Mouse (Mus musculus) testis, adult 2 months (tissue): ENCODE measurements around the gene Cabp1. TPM values are rescaled to one million over a fixed set of nuclear protein-coding genes. Genes with fewer than 3 reads are reported as not detected.

Experiments
- H3K27ac ChIP-seq: fragments of 200-500 bp; 2 replicates; pipeline ENCODE4 v1.5.1; 2012; ENCODE audit warnings: low read depth, low read length; ENCODE audit not compliant: control insufficient read depth, insufficient read depth
- H3K27me3 ChIP-seq: fragments of 200-500 bp; 2 replicates; pipeline ENCODE4 v1.6.1; 2012; ENCODE audit warnings: mild to moderate bottlenecking, low read length, moderate library complexity; ENCODE audit not compliant: control insufficient read depth, insufficient read depth
- H3K36me3 ChIP-seq: fragments of 200-500 bp; 2 replicates; pipeline ENCODE4 v1.6.1; 2012; ENCODE audit warnings: mild to moderate bottlenecking, low read length; ENCODE audit not compliant: control insufficient read depth, insufficient read depth
- H3K4me1 ChIP-seq: fragments of 200-500 bp; 2 replicates; pipeline ENCODE4 v1.6.1; 2012; ENCODE audit warnings: low read length; ENCODE audit not compliant: control insufficient read depth, insufficient read depth
- H3K4me3 ChIP-seq: fragments of 200-500 bp; 2 replicates; pipeline ENCODE4 v1.5.1; 2012; ENCODE audit warnings: low read depth, mild to moderate bottlenecking, low read length, moderate library complexity, mixed read lengths; ENCODE audit not compliant: control insufficient read depth
- CTCF ChIP-seq: fragments of 200-500 bp; IDR thresholded peaks from 2 replicates; pipeline ENCODE4 v1.5.1; 2012; ENCODE audit warnings: low read depth, mild to moderate bottlenecking, inconsistent platforms, low read length, moderate library complexity; ENCODE audit not compliant: control insufficient read depth, insufficient read depth, insufficient replicate concordance
- POLR2A ChIP-seq: fragments of 200-500 bp; IDR thresholded peaks from 2 replicates; pipeline ENCODE4 v1.6.1; 2012; ENCODE audit warnings: low read depth, mild to moderate bottlenecking, inconsistent platforms, low read length, moderate library complexity; ENCODE audit not compliant: control insufficient read depth
- polyA plus RNA-seq: library from polyadenylated mRNA; depleted of rRNA; stranded (reverse); fragments of >200 nt; gene quantifications from 2 replicates; pipeline ENCODE4 v1.2.3, GENCODE M21; 2012; rRNA removed

The Cabp1 gene
- polyA plus RNA-seq = 7.2 and 9.1 TPM in 2 replicates

DNA sequence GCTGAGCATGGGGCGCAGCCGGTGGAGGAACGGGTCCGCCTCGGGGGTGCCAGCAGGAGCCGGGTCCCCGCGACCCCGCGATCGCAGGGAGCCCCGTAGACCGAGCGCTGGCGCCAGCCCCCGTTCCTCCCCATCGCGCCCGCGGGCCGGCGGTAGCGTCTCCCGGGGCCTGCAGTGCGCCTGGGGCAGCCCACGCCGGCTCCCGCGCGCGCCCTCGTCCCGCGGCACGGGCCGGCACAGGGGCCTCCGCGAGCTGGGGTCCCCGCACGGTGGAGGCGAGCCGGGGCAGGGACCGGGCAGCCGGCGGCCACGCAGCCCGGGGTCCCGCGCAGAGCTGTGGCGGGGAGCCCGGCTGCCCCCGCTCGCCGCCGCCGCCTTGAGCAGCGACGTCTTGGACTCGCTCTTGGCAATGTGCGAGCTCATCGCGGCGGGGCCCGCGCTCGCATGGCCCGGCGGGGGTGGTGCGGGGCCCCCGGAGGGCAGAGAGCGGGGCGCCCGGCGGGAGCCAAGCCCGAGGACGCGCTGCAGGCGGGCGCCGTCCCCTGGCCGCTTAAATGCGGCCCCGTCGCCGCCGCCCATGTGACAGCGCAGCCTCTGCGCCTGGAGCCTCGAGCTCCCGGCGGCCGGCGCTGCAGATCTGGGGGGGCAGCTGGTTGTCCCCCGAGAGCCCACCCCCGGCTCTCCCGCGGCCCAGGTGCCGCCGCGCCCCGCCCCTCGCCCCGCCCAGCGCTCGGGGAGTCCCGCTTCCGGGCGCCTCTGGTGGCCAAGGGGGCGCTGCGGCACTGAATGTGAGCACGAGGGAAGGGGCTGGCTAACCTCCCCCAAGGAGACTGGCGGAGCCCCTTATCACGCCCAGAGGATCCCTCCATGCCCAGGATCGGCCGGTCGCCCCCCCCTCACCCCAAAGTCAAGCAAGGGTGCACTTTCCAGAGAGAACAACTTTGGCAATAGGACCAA, at the start of gene Cabp1:
Gene Cabp1 (minus strand): TSS at position 713 of the 957 bp plus-strand sequence.
- TF ChIP-seq POLR2A = no peak
- no peak for TF ChIP-seq CTCF
- H3K27ac ChIP-seq = peak within 1 kb of the TSS; percentile 26; the same call in 1 of the 2 replicates
- H3K4me1 ChIP-seq = peaks cover 10% of the 10 kb centered on the region
- H3K27me3 ChIP-seq = no peaks in the 10 kb centered on the region; the same call in 1 of the 2 replicates
- no peaks in the 10 kb centered on the region for H3K36me3 ChIP-seq
- peak within 1 kb of the TSS; percentile 49 for H3K4me3 ChIP-seq

DNA sequence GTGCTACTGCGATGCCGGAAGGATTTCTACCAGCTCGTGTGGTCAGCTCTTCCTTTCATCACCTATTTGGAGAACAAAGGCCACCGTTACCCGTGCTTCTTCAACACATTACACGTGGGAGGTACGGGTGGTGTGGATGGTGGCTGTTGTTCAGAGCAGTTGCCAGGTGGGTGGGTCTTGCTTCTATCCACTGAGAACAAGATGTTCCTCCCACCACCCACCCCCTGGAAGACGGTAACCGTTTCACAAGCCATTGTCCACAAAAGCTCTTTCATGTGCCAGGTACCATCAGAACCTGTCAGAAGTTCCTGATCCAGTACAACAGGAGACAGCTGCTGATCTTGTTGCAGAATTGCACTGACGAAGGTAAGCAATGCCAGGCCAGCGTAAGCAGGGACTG, 46.0 kb upstream of the Cabp1 start:
- TF ChIP-seq POLR2A (no peak), CTCF (no peak)
- Histone ChIP-seq H3K27ac (no peak overlapping the region), H3K4me1 (peaks cover 8% of the 10 kb centered on the region), H3K27me3 (no peaks in the 10 kb centered on the region), H3K36me3 (peaks cover 2% of the 10 kb centered on the region), H3K4me3 (no peak overlapping the region)

DNA sequence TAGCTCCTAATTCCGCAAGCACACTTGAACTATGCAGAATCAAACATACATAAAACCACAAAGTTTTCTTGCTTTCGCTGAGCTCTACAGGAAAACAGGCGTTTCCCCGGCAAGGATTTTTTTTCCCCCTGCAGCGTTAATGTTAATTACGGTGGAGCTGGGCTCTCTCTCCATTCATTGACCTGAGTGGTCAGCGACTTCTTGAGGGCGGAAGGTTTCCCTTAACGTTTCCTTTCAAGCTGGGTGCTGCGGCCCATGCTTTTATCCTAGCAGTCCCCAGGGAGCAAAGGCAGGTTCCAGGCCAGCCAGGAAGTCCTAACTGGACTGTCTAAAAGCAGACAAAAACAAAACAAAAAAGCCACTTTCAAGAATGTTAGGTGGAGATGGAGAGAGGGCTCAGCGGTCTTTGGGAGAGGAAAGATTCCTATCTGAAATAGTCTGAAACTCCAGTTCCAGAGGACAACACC, 44.6 kb upstream of the Cabp1 start:
- Histone ChIP-seq H3K36me3 (peaks cover under 1% of the 10 kb centered on the region), H3K27ac (no peak overlapping the region), H3K4me3 (no peak overlapping the region; the same call in 1 of the 2 replicates), H3K27me3 (no peaks in the 10 kb centered on the region), H3K4me1 (peaks cover 10% of the 10 kb centered on the region)
- TF ChIP-seq CTCF (no peak), POLR2A (no peak)

DNA sequence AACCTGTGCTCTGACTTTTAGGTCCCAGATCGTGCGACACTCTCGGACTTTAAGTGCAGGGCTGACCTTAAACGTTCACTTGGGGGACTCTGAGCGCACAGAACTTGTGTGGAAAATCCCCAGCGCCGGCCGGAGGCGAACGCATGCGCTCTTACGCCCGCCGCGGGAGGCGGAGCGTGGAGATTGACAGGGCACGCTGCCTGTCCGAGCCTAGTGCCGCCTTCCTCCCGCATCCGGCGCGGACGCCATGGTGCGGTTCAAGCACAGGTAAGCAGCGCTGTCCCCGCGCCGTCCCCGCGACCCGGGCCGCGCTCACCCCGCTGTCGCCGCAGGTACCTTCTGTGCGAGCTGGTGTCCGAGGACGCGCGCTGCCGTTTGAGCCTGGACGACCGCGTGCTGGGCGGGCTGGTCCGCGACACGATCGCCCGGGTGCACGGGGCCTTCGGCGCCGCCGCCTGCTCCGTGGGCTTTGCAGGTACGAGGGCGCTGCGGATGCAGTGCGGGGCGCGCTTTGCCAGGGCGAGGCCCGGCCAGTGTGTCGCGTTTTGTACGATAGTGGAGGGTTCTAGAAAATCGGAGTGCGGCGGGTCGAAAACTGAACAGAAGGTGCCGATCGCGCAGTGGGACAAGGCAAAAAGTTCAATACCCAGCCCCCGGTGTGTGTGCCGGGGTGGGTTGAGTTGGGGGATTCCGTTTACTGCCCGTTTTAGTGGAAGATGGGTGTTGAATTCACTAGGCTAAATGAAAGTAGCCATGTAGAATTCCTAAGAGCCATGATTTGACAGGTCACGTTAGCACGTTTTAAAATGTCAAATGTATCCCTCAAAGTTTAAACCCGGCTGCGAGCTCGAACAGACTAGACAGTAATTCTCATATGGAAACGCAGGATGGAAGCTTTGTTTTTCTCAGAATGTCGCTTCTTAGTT, 43.9 kb upstream of the Cabp1 start:
- no peaks in the 10 kb centered on the region for H3K27me3 ChIP-seq

DNA sequence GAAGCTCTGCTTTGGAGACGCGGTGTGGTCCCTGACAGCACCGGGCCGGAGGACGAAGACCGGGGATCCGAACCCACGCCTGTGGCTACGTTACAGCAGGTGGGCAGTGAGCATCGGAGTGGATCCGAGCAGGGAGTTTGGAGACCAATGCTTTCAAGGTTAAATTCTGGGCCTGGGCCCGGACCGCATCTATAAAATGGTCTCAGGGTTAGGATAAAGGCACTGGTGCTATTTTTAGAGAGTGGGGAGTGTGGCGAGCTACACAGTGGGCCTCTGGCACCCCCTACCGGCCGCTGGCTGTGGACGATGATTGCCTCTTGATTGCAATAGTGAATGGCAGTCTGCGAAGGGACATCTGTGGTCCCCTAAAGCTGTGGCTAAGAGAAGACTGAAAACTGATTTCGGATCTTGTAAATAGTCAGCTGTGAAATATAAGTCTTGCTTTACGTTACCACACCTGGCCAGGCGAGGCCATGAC, 41.6 kb upstream of the Cabp1 start, which contains the start of gene Pop5:
Gene Pop5 (plus strand): TSS at position 51 of the 478 bp plus-strand sequence.
- H3K27me3 ChIP-seq = no peaks in the 10 kb centered on the region
- H3K4me3 ChIP-seq = peak within 1 kb of the TSS; percentile 51
- H3K27ac ChIP-seq = no peak within 1 kb of the TSS
- TF ChIP-seq CTCF = peak; percentile 82; the same call in 1 of the 2 replicates
- no peak for TF ChIP-seq POLR2A
- H3K36me3 ChIP-seq = no peaks in the 10 kb centered on the region
- H3K4me1 ChIP-seq = peaks cover 15% of the 10 kb centered on the region

More for the DNA sequence above, 43.9 kb upstream of the Cabp1 start:
- no peak for TF ChIP-seq CTCF
- peak; percentile 89 for TF ChIP-seq POLR2A
- Histone ChIP-seq H3K36me3 (no peaks in the 10 kb centered on the region; the same call in 1 of the 2 replicates), H3K4me3 (peak overlapping the region; percentile 93), H3K27ac (peak overlapping the region; percentile 88), H3K4me1 (peaks cover 10% of the 10 kb centered on the region)

- H3K4me3 ChIP-seq = peak overlapping the region; percentile 51
- H3K4me1 ChIP-seq = peaks cover 15% of the 10 kb centered on the region
- TF ChIP-seq CTCF = no peak
- no peaks in the 10 kb centered on the region for H3K27me3 ChIP-seq
- H3K27ac ChIP-seq = no peak overlapping the region
- no peaks in the 10 kb centered on the region for H3K36me3 ChIP-seq
These were observed 41.2 kb upstream of the Cabp1 start for GRCm38 (mm10) chr5:115235323-115235771.

DNA sequence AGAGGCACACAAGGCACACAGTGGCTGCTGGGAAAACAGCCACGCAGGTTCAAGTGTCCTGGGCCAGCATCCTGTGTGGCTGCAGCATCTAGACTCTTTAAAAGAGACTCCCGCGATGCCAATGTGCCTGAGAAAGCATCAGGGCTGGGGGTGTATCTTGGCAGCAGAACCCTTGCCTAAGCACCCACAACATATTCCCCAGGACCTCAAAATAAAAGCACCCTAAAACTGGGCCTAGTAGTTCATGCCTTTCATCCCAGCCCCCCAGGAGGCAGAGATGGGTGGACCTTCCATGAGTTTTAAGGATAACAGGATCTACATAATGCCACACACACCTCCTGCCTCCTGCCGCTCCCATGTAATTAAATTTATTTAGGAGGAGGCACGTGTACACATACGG, 40.3 kb upstream of the Cabp1 start:
- Histone ChIP-seq H3K4me3 (no peak overlapping the region), H3K27ac (no peak overlapping the region), H3K4me1 (peaks cover 15% of the 10 kb centered on the region), H3K27me3 (no peaks in the 10 kb centered on the region), H3K36me3 (no peaks in the 10 kb centered on the region)
- TF ChIP-seq POLR2A (no peak), CTCF (no peak)
